Mouse (Mus musculus): ENCODE measurements around the gene Slc7a1. TPM values are rescaled to one million over a fixed set of nuclear protein-coding genes. Genes with fewer than 3 reads are reported as not detected.
A peak's percentile ranks its signal among the peaks of the same experiment; 100 is the strongest.

The Slc7a1 gene
- polyA plus RNA-seq, 1 experiment from 2014 or later = 12.3 TPM

DNA sequence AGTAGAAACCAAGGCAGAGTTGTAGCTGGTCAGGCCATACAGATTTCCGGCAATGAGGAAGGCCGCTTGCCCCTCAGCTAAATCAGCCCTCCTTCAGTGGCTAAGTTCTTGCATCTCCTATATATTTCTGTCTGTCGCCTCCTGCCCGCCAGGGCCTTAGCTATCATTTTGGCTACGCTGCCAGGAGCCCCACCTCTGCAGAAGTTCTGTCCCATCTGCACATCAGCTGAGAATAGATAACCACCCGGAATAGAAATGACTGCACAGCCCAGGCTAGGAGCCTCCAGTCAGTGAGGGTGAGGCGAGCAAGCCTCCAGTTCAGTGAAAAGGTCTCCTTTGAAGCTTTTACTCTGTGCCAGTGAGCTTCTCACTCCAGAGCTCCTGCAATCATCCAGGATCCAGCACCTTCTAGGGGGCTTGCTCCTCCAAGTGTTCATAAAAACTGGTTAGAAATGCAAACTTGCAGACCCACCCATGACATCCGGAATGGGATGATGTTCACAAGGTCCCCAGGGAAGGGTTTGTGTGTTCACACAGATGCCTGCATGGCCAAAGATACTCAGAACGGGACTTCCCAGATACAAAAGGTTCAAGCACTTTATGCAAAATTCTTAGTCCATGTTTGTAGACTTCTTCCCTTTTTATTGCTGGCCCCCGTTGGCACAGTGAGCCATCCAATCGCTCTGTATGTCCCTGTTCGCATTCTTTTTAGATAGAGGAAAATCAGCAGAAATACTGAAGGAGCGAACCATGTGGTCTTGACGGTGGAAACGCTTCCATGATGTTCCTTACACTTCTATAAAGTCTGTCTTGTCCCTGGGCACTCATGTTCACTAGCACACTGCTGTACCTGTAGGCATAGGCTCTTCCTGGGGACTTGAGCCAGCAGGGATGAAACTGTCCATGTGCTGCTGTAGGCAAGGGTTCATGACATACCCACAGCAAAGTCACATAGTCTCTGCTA lies 10.4 kb downstream of the Slc7a1 start:
- no peak overlapping the region for H3K4me3 ChIP-seq
- 92% methylated on average over 15 of the region's 15 CpGs for WGBS

DNA sequence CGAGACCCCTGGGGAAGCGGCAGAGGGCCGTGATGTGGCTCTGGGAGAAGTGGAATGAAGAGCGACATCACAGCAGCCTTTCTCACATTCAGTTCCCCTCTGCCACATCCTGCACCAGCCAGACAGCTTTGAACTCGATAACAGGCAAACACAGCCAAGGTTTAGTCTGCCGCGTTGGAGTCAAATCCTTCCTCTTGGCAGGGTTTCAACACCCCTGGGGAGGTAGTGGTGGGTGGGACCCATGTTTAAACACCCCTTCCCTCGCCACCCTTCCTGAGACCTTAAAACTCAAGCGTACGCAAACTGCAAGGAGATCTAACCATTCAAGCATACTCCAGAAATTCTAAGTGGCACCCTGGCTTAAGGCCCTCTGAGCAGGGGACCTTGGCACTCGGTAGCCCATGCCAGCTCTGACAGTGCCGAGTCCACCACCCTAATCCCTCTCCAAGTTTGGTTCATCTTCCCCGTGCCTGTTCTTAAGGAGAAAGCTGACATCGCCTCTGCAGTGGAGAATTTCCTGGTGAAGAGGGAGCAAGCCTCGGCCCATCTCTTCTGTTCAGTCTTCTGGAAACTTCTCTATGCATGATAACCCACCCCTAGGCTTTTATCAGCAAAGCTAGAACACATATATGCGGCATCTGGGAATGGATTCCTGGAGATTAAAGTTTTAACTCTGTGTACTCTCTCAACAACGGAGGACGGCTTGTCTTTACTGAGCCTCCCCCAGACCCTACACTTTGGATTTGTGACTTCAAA lies 11.3 kb downstream of the Slc7a1 start:
- WGBS = 76% methylated on average over 18 of the region's 18 CpGs
- no peak overlapping the region for H3K4me3 ChIP-seq
- no peak overlapping the region for H3K4me2 ChIP-seq
- H3K27me3 ChIP-seq = no peaks in the 10 kb centered on the region
- no peaks in the 10 kb centered on the region for H3K36me3 ChIP-seq
- no peaks in the 10 kb centered on the region; the same call in 1 of the 2 replicates for H3K9me3 ChIP-seq
- no peak overlapping the region for H3K9ac ChIP-seq
- ATAC-seq (ENCODE audit: insufficient number of reproducible peaks, insufficient read depth, low FRiP score, low TSS enrichment, low read depth) = no peak
- no peak overlapping the region for H3K27ac ChIP-seq
- H3K4me1 ChIP-seq = peaks cover 33% of the 10 kb centered on the region

More for the DNA sequence above, 10.4 kb downstream of the Slc7a1 start:
- H3K36me3 ChIP-seq = no peaks in the 10 kb centered on the region
- H3K27ac ChIP-seq = no peak overlapping the region
- H3K4me1 ChIP-seq = peaks cover 26% of the 10 kb centered on the region
- no peaks in the 10 kb centered on the region; the same call in 1 of the 2 replicates for H3K9me3 ChIP-seq
- no peak overlapping the region for H3K9ac ChIP-seq
- ATAC-seq (ENCODE audit: insufficient number of reproducible peaks, insufficient read depth, low FRiP score, low TSS enrichment, low read depth) = no peak
- no peaks in the 10 kb centered on the region for H3K27me3 ChIP-seq
- no peak overlapping the region for H3K4me2 ChIP-seq

DNA sequence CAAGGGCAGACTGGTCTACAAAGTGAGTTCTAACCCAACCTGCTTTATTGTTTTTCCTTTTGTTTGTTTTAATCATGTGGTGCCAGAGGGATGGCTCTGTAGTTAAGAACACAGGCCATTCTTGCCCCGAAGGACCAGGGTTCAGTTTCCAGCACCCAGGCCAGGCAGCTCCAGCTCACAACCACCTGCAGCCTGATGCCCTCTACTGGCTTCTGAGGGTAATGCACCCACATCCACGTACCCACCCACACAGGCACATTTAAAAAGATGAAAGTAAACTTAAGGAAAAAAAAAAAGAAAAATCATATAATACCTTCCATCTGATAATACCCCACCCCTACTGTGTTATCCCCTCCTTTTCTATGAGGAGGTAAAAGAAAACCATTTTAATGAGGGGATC lies 11.9 kb downstream of the Slc7a1 start:
- ATAC-seq (ENCODE audit: insufficient number of reproducible peaks, insufficient read depth, low FRiP score, low TSS enrichment, low read depth) = no peak
- 92% methylated on average over 2 of the region's 2 CpGs for WGBS

DNA sequence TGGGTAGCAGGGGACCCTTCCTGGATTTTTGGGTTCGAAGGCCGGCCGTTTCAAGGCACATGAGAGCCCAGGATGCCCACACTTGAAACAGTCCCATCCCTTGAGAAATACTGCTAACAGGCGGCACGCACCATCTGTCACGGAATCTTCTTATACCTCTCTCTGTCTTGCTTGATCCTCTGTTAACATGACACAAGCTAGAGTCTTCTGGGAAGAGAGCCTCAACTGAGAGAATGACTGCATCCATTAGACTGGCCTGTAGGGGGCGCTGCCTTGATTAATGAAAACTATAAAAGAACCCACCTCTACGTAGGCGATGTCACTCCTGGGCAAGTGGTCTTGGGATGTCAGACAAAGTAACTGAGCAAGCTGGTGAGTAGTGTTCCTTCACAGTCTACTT lies 13.2 kb downstream of the Slc7a1 start:
- ATAC-seq (ENCODE audit: insufficient number of reproducible peaks, insufficient read depth, low FRiP score, low TSS enrichment, low read depth) = no peak
- no peak overlapping the region for H3K4me3 ChIP-seq
- no peaks in the 10 kb centered on the region for H3K36me3 ChIP-seq
- no peak overlapping the region for H3K4me2 ChIP-seq
- no peak overlapping the region for H3K9ac ChIP-seq
- H3K4me1 ChIP-seq = peaks cover 33% of the 10 kb centered on the region
- H3K9me3 ChIP-seq = no peaks in the 10 kb centered on the region; the same call in 1 of the 2 replicates
- WGBS = 88% methylated on average over 9 of the region's 9 CpGs
- no peaks in the 10 kb centered on the region for H3K27me3 ChIP-seq
- no peak overlapping the region for H3K27ac ChIP-seq

More for the DNA sequence above, 11.9 kb downstream of the Slc7a1 start:
- Histone ChIP-seq H3K36me3 (no peaks in the 10 kb centered on the region), H3K9ac (no peak overlapping the region), H3K9me3 (no peaks in the 10 kb centered on the region; the same call in 1 of the 2 replicates), H3K4me2 (no peak overlapping the region), H3K4me3 (no peak overlapping the region), H3K27ac (no peak overlapping the region), H3K4me1 (peaks cover 33% of the 10 kb centered on the region), H3K27me3 (no peaks in the 10 kb centered on the region)

DNA sequence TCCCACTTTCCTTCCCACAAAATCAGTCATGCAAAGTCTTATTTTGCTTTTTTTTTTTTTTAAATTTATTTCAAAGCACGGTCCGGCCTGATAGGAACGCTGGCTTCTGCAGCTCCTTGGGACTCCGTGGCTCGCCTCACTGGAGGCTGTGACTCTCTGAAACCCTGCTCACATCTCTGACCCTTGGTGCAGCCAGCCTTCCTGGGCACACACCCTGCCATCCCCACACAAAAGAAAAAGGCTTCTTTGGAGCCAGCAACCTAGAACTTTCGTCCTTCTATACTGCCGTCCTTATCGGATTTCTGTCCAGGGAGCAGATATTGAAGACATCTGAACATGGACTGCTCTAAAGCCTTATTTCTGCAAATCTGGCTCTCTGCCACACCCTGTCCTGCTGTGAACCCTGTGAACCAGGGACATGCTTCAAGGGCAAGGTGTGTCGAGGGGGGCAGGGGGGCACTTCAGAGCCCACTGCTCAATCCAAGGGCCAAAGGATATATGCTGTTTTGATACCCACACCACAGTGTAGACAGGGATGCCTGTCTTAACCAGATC lies 15.1 kb downstream of the Slc7a1 start:
- Histone ChIP-seq H3K4me1 (peaks cover 33% of the 10 kb centered on the region), H3K9ac (no peak overlapping the region), H3K27me3 (no peaks in the 10 kb centered on the region), H3K36me3 (no peaks in the 10 kb centered on the region), H3K4me3 (no peak overlapping the region), H3K27ac (peak overlapping the region; percentile 64; the same call in 1 of the 2 replicates), H3K9me3 (no peaks in the 10 kb centered on the region; the same call in 1 of the 2 replicates), H3K4me2 (peak overlapping the region; percentile 7; the same call in 1 of the 2 replicates)
- WGBS = 70% methylated on average over 9 of the region's 9 CpGs
- no peak for ATAC-seq (ENCODE audit: insufficient number of reproducible peaks, insufficient read depth, low FRiP score, low TSS enrichment, low read depth)

DNA sequence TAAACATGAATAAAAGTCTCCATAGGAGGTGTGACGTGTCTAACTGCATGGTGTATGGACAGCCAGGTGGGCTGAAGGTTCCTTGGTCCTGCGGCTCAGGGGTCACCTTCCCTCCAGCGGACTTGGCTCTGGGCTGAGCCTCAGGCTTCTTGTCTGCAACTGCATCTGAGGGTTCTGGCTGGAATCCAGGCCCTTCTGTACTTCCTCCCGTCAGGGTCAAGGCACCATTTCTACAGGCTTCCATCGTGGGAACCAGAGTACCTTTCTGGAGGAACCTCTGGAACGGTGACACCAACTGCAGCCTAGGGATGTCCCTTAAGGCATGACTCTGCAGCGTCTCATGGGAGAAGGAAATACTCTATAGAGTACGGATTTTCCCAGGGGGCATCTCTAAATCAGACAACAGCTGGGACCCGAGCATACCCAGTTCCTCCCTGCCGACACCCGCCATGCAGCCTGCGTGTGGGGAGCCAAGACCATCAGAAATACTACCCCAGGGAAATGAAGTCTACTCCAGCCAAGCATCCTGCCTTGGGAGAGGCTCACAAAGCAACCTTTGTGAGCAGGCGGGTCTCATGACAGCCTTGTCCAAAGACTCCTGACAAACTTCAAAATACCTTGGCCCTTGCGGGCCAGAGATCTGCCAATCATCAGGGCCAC lies 15.7 kb downstream of the Slc7a1 start:
- Histone ChIP-seq H3K4me2 (0 out of 2 replicates have a peak overlapping the region, but pooled peaks have one; percentile 7), H3K9me3 (no peaks in the 10 kb centered on the region; the same call in 1 of the 2 replicates), H3K27ac (peak overlapping the region; percentile 45; the same call in 1 of the 2 replicates), H3K4me3 (no peak overlapping the region), H3K4me1 (peaks cover 33% of the 10 kb centered on the region), H3K9ac (no peak overlapping the region), H3K27me3 (no peaks in the 10 kb centered on the region), H3K36me3 (no peaks in the 10 kb centered on the region)
- WGBS = 62% methylated on average over 14 of the region's 14 CpGs
- ATAC-seq (ENCODE audit: insufficient number of reproducible peaks, insufficient read depth, low FRiP score, low TSS enrichment, low read depth) = no peak

DNA sequence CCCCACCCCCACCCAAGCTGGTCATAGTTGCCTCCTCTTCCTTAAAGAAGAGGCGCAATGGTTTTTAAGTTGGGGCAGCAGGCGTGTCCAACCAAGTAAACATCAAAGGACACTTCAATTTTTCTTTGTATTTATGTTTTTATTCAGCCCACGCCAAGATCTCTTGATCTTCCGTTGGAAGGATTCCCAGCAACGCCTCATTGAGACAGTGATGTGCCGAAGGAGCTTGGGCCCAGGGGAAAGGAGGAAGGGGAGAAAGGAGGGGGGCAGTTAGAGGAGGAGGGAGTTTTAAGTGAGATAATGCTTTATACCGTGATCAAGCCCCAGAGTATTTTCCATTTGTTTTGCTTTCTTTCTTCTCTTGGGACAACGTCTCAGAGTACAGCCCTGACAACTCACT lies 18.6 kb downstream of the Slc7a1 start:
- H3K4me2 ChIP-seq = no peak overlapping the region
- WGBS = 70% methylated on average over 8 of the region's 8 CpGs

DNA sequence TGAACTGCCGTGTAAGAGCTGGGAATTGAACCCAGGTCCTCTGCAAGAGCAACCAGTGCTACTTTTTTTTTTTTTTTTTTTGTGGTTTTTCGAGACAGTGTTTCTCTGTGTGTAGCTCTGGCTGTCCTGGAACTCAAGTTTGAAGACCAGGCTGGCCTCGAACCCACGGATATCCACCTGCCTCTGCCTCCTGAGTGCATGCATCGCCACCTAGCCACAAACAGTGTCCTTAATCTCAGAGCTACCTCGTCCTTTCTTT lies 19.5 kb downstream of the Slc7a1 start:
- H3K4me3 ChIP-seq = no peak overlapping the region
- no peak overlapping the region for H3K9ac ChIP-seq
- 93% methylated on average over 6 of the region's 6 CpGs for WGBS
- no peak overlapping the region for H3K27ac ChIP-seq
- no peak for ATAC-seq (ENCODE audit: insufficient number of reproducible peaks, insufficient read depth, low FRiP score, low TSS enrichment, low read depth)
- H3K4me1 ChIP-seq = peaks cover 16% of the 10 kb centered on the region
- H3K27me3 ChIP-seq = no peaks in the 10 kb centered on the region
- no peaks in the 10 kb centered on the region; the same call in 1 of the 2 replicates for H3K9me3 ChIP-seq
- no peaks in the 10 kb centered on the region; the same call in 1 of the 2 replicates for H3K36me3 ChIP-seq
- H3K4me2 ChIP-seq = no peak overlapping the region

More for the DNA sequence above, 18.6 kb downstream of the Slc7a1 start:
- no peak overlapping the region for H3K9ac ChIP-seq
- H3K9me3 ChIP-seq = no peaks in the 10 kb centered on the region; the same call in 1 of the 2 replicates
- no peak for ATAC-seq (ENCODE audit: insufficient number of reproducible peaks, insufficient read depth, low FRiP score, low TSS enrichment, low read depth)
- no peak overlapping the region for H3K27ac ChIP-seq
- H3K36me3 ChIP-seq = no peaks in the 10 kb centered on the region
- peaks cover 24% of the 10 kb centered on the region for H3K4me1 ChIP-seq
- no peaks in the 10 kb centered on the region for H3K27me3 ChIP-seq
- no peak overlapping the region for H3K4me3 ChIP-seq

DNA sequence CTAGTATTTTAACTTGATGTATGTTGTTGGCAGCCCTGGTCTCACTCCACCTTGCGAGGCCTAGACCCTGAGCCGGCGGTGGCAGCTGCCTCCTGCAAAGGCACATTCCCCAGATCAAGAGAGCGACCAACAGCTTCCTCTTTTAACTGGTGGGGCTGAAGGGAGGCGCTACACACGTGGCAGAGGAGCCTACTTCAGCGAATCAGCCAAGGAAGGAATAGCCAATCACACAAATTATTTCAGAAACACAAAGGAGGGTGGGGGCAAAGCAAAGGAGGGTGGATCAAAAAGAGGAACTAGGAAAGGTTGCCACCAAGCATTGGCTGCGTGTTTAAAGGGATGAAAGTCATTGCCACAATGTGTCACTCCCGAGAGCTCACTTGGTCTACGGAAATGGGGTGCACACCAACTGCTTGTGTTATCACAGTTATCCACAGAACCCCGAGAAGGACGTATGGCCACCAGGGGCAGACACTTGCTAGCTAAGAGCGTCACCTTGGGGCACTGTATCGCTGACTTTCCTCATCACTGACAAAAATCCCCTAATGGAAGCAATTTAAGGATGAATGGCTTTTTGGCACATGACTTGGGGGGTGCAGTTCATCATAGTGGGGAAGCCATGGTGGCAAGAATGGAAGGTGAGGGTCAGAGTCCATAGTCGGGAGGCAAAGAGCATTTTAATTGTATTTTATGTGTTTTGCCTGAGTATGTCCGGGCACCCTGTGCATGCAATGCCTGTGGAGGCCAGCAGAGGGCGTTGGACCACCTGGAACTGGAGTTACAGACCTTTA lies 20.1 kb downstream of the Slc7a1 start:
- Histone ChIP-seq H3K4me2 (no peak overlapping the region), H3K9ac (no peak overlapping the region), H3K4me1 (peaks cover 12% of the 10 kb centered on the region), H3K27me3 (no peaks in the 10 kb centered on the region), H3K36me3 (no peaks in the 10 kb centered on the region; the same call in 1 of the 2 replicates), H3K4me3 (no peak overlapping the region), H3K9me3 (no peaks in the 10 kb centered on the region; the same call in 1 of the 2 replicates), H3K27ac (no peak overlapping the region)
- no peak for ATAC-seq (ENCODE audit: insufficient number of reproducible peaks, insufficient read depth, low FRiP score, low TSS enrichment, low read depth)
- 86% methylated on average over 17 of the region's 17 CpGs for WGBS

DNA sequence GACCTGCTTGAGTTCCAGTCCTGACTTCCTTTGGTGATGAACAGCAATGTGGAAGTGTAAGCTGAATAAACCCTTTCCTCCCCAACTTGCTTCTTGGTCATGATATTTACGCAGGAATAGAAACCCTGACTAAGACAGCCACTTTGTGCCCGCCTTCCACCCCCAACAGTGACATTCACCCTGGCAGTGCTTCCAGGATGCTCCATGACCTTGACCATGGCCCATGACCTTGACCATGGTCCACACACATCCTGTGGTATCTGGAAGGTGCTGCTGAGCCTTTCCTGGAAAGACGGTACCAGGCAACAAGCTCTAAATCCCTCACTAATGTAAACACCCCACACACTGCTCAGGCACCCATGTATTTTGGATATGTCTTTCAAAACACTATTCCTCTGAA lies 21.0 kb downstream of the Slc7a1 start:
- no peak overlapping the region for H3K4me2 ChIP-seq
- ATAC-seq (ENCODE audit: insufficient number of reproducible peaks, insufficient read depth, low FRiP score, low TSS enrichment, low read depth) = no peak
- H3K27ac ChIP-seq = no peak overlapping the region
- 92% methylated on average over 3 of the region's 3 CpGs for WGBS
- H3K27me3 ChIP-seq = no peaks in the 10 kb centered on the region
- H3K9ac ChIP-seq = no peak overlapping the region
- H3K4me3 ChIP-seq = no peak overlapping the region
- H3K36me3 ChIP-seq = no peaks in the 10 kb centered on the region; the same call in 1 of the 2 replicates
- no peaks in the 10 kb centered on the region; the same call in 1 of the 2 replicates for H3K9me3 ChIP-seq
- peaks cover 4% of the 10 kb centered on the region for H3K4me1 ChIP-seq

All from embryonic facial prominence, embryonic 13.5 days (tissue).